Mouse (Mus musculus): ENCODE data around the gene Opa1.

GRCm38 (mm10) chr16:29686141-29686540 lies 107.0 kb downstream of the Opa1 start:
- no peak for TF ChIP-seq CTCF (IDR thresholded peaks at IDR 0.05; ENCODE audit: low read depth)
- TF ChIP-seq EP300 (IDR thresholded peaks at IDR 0.05; ENCODE audit: low read depth) = no peak
